Mouse (Mus musculus) midbrain, embryonic 14.5 days (tissue): ENCODE measurements at regions not wholly inside any gene's neighbourhood (a gene's known extent, or its start where the extent isn't known, plus 50 kb on each side); places are given as distances from the start of the nearest gene placed in this dataset.

ENCODE experiments used
- ATAC-seq: fragments of 200-750 bp; cut with Nextera tagmentation; 2 replicates; pipeline ENCODE4 v1.8.0; 2017; ENCODE audit warnings: moderate number of reproducible peaks, moderate library complexity; ENCODE audit not compliant: low FRiP score, low TSS enrichment
- DNase-seq: peaks from one replicate; pipeline ENCODE4 v3.0.0-alpha.2; 2015
- H3K27ac ChIP-seq: fragments of 300-500 bp; sonication (generic); replicated peaks from 2 replicates; pipeline ENCODE4 v1.5.1; 2014; ENCODE audit warnings: mild to moderate bottlenecking, low read depth, low read length, moderate library complexity
- H3K27me3 ChIP-seq: fragments of 300-500 bp; sonication (generic); 2 replicates; pipeline ENCODE4 v1.6.1; 2014; ENCODE audit warnings: low read length, control low read depth, mixed read lengths; ENCODE audit not compliant: control insufficient read depth, insufficient read depth
- H3K36me3 ChIP-seq: fragments of 300-500 bp; sonication (generic); 2 replicates; pipeline ENCODE4 v1.6.1; 2014; ENCODE audit warnings: low read length, control low read depth; ENCODE audit not compliant: control insufficient read depth, insufficient read depth
- H3K4me1 ChIP-seq: fragments of 300-500 bp; sonication (generic); 2 replicates; pipeline ENCODE4 v1.6.1; 2014; ENCODE audit warnings: mild to moderate bottlenecking, antibody characterized with exemption, low read length, control low read depth; ENCODE audit not compliant: control insufficient read depth, insufficient read depth
- H3K4me2 ChIP-seq: fragments of 300-500 bp; sonication (generic); 2 replicates; pipeline ENCODE4 v1.6.1; 2014; ENCODE audit warnings: mild to moderate bottlenecking, low read length, moderate library complexity
- H3K4me3 ChIP-seq: fragments of 300-500 bp; sonication (generic); replicated peaks from 2 replicates; pipeline ENCODE4 v1.5.1; 2014; ENCODE audit warnings: low read depth, low read length
- H3K9ac ChIP-seq: fragments of 300-500 bp; sonication (generic); replicated peaks from 2 replicates; pipeline ENCODE4 v1.6.1; 2014; ENCODE audit warnings: mild to moderate bottlenecking, low read length, moderate library complexity
- H3K9me3 ChIP-seq: fragments of 300-500 bp; sonication (generic); 2 replicates; pipeline ENCODE4 v1.6.1; 2016; ENCODE audit warnings: low read length, control low read depth, mixed read lengths; ENCODE audit not compliant: control insufficient read depth
- WGBS: fragments of 180-500 bp; shearing (Covaris S2); extraction: QIAGEN DNeasy Blood & Tissue Kit; methylation state at CpG from one replicate; pipeline ENCODE4 v1.1.7; 2014; 5-methylcytosine and 5-hydroxymethylcytosine counted together

GRCm38 (mm10) chr11:19138831-19139230, 120.0 kb upstream of the Meis1 start:
- H3K36me3 ChIP-seq: no peaks in the 10 kb centered on the region
- ATAC-seq (no peak), DNase-seq (no peak)
- no peak overlapping the region for H3K4me3 ChIP-seq
- H3K4me2 ChIP-seq: no peak overlapping the region
- WGBS: 71% methylated on average over 2 of the region's 2 CpGs
- H3K4me1 ChIP-seq: no peaks in the 10 kb centered on the region
- H3K9ac ChIP-seq: no peak overlapping the region
- no peak overlapping the region for H3K27ac ChIP-seq
- H3K9me3 ChIP-seq: no peaks in the 10 kb centered on the region
- no peaks in the 10 kb centered on the region for H3K27me3 ChIP-seq

- Histone ChIP-seq H3K4me1 (no peaks in the 10 kb centered on the region), H3K27me3 (no peaks in the 10 kb centered on the region), H3K9me3 (no peaks in the 10 kb centered on the region), H3K4me3 (no peak overlapping the region), H3K36me3 (no peaks in the 10 kb centered on the region), H3K27ac (no peak overlapping the region), H3K9ac (no peak overlapping the region), H3K4me2 (no peak overlapping the region)
- WGBS: 90% methylated on average over 17 of the region's 17 CpGs
- no peak for ATAC-seq
- DNase-seq: no peak
Observed at GRCm38 (mm10) chr11:19143267-19144000, 124.6 kb upstream of the Meis1 start.

- no peak for ATAC-seq
- WGBS: 90% methylated on average over 6 of the region's 6 CpGs
Observed at GRCm38 (mm10) chr11:19144506-19144905, 125.7 kb upstream of the Meis1 start.

GRCm38 (mm10) chr11:19145263-19145662, 126.5 kb upstream of the Meis1 start:
- H3K4me1 ChIP-seq: no peaks in the 10 kb centered on the region
- DNase-seq: no peak
- no peaks in the 10 kb centered on the region for H3K36me3 ChIP-seq
- no peak overlapping the region for H3K27ac ChIP-seq
- H3K4me2 ChIP-seq: no peak overlapping the region
- no peaks in the 10 kb centered on the region for H3K27me3 ChIP-seq
- no peak overlapping the region for H3K4me3 ChIP-seq
- WGBS: 94% methylated on average over 9 of the region's 9 CpGs
- H3K9ac ChIP-seq: no peak overlapping the region
- ATAC-seq: no peak
- no peaks in the 10 kb centered on the region for H3K9me3 ChIP-seq

More at GRCm38 (mm10) chr11:19144506-19144905, 125.7 kb upstream of the Meis1 start:
- Histone ChIP-seq H3K9me3 (no peaks in the 10 kb centered on the region), H3K27me3 (no peaks in the 10 kb centered on the region), H3K4me2 (no peak overlapping the region), H3K4me3 (no peak overlapping the region), H3K36me3 (no peaks in the 10 kb centered on the region), H3K27ac (no peak overlapping the region), H3K4me1 (no peaks in the 10 kb centered on the region), H3K9ac (no peak overlapping the region)
- no peak for DNase-seq

- Histone ChIP-seq H3K9me3 (no peaks in the 10 kb centered on the region), H3K4me3 (no peak overlapping the region), H3K4me1 (no peaks in the 10 kb centered on the region), H3K27ac (no peak overlapping the region), H3K36me3 (no peaks in the 10 kb centered on the region), H3K9ac (no peak overlapping the region), H3K27me3 (no peaks in the 10 kb centered on the region), H3K4me2 (no peak overlapping the region)
- WGBS: 89% methylated on average over 3 of the region's 3 CpGs
- DNase-seq (no peak), ATAC-seq (no peak)
Observed at GRCm38 (mm10) chr11:19145991-19146390, 127.2 kb upstream of the Meis1 start.

GRCm38 (mm10) chr11:19151026-19151425, 132.2 kb upstream of the Meis1 start:
- no peak for ATAC-seq
- Histone ChIP-seq H3K4me1 (no peaks in the 10 kb centered on the region), H3K9ac (no peak overlapping the region), H3K4me2 (no peak overlapping the region), H3K27me3 (no peaks in the 10 kb centered on the region), H3K27ac (no peak overlapping the region), H3K36me3 (no peaks in the 10 kb centered on the region), H3K4me3 (no peak overlapping the region), H3K9me3 (no peaks in the 10 kb centered on the region)
- 55% methylated on average over 3 of the region's 3 CpGs for WGBS
- DNase-seq: no peak

- no peak overlapping the region for H3K4me2 ChIP-seq
- WGBS: 91% methylated on average over 4 of the region's 4 CpGs
- ATAC-seq: no peak
- H3K9me3 ChIP-seq: no peaks in the 10 kb centered on the region
- no peaks in the 10 kb centered on the region for H3K27me3 ChIP-seq
- no peak for DNase-seq
- H3K27ac ChIP-seq: no peak overlapping the region
- H3K9ac ChIP-seq: no peak overlapping the region
- H3K36me3 ChIP-seq: no peaks in the 10 kb centered on the region
- no peak overlapping the region for H3K4me3 ChIP-seq
- H3K4me1 ChIP-seq: no peaks in the 10 kb centered on the region
Observed at GRCm38 (mm10) chr11:19153714-19154113, 134.9 kb upstream of the Meis1 start.

GRCm38 (mm10) chr11:19154813-19155616, 136.2 kb upstream of the Meis1 start:
- H3K36me3 ChIP-seq: no peaks in the 10 kb centered on the region
- no peaks in the 10 kb centered on the region for H3K4me1 ChIP-seq
- H3K4me2 ChIP-seq: no peak overlapping the region
- no peak for DNase-seq
- no peak for ATAC-seq
- 89% methylated on average over 4 of the region's 4 CpGs for WGBS
- H3K27ac ChIP-seq: no peak overlapping the region
- no peak overlapping the region for H3K4me3 ChIP-seq
- no peaks in the 10 kb centered on the region for H3K27me3 ChIP-seq
- H3K9me3 ChIP-seq: no peaks in the 10 kb centered on the region
- no peak overlapping the region for H3K9ac ChIP-seq

GRCm38 (mm10) chr11:19155617-19155983, 136.8 kb upstream of the Meis1 start:
- DNase-seq: no peak
- no peak overlapping the region for H3K4me2 ChIP-seq
- no peaks in the 10 kb centered on the region for H3K4me1 ChIP-seq
- no peak overlapping the region for H3K27ac ChIP-seq
- no peaks in the 10 kb centered on the region for H3K27me3 ChIP-seq
- 79% methylated on average over 2 of the region's 2 CpGs for WGBS
- no peak overlapping the region for H3K4me3 ChIP-seq
- no peak for ATAC-seq
- no peak overlapping the region for H3K9ac ChIP-seq
- H3K9me3 ChIP-seq: no peaks in the 10 kb centered on the region
- no peaks in the 10 kb centered on the region for H3K36me3 ChIP-seq
